ENCODE assay signal across 8 mouse cellular contexts in genomic region chr8:120633665-120634271, GRCm38 (mm10). TPM values are rescaled to one million over a fixed set of nuclear protein-coding genes. Genes with fewer than 3 reads are reported as not detected.
DNase-seq lines count a peak whose midpoint lies in the region; ATAC-seq and TF ChIP-seq lines count a peak whose summit lies in the region.

No protein-coding gene starts in this region.

- no peak for DNase-seq in lung, adult 2 months
- DNase-seq in lung, postnatal 36 days: no peak
- peak; percentile 68 for DNase-seq in adrenal gland, postnatal 10 days
- no peak for DNase-seq in left cerebral cortex, adult 11 months (ENCODE audit: low spot score)
- DNase-seq in c-Kit-positive CD71-positive TER-119-positive erythroid progenitor cells, embryonic 14.5 days (ENCODE audit: low spot score): no peak

- WGBS in lung, adult 2 months: 5% methylated on average over 44 of the region's 44 CpGs
- under 1% methylated on average over 40 of the region's 44 CpGs for WGBS in heart, embryonic 14.5 days
- WGBS in limb, embryonic 15.5 days: 3% methylated on average over 44 of the region's 44 CpGs
- WGBS in neural tube, embryonic 15.5 days: under 1% methylated on average over 44 of the region's 44 CpGs

- no peaks in the 10 kb centered on the region for H3K36me3 ChIP-seq in heart, embryonic 14.5 days (ENCODE audit: control insufficient read depth, insufficient read depth, low read length)
- H3K36me3 ChIP-seq in limb, embryonic 15.5 days: no peaks in the 10 kb centered on the region
- no peaks in the 10 kb centered on the region for H3K36me3 ChIP-seq in neural tube, embryonic 15.5 days

- TF ChIP-seq POLR2A in lung, adult 2 months (IDR thresholded peaks at IDR 0.05; ENCODE audit: borderline replicate concordance, extremely low read depth, low read depth, low read length): no peak

- H3K4me2 ChIP-seq in heart, embryonic 14.5 days (ENCODE audit: low read length): peak overlapping the region; percentile 97
- H3K4me2 ChIP-seq in limb, embryonic 15.5 days: peak overlapping the region; percentile 98
- peak overlapping the region; percentile 92 for H3K4me2 ChIP-seq in neural tube, embryonic 15.5 days

- H3K4me3 ChIP-seq in lung, adult 2 months (replicated peaks; ENCODE audit: extremely low read depth, low read depth, low read length): peak overlapping the region; percentile 47
- peak overlapping the region; percentile 54 to 58 for H3K4me3 ChIP-seq in heart, embryonic 14.5 days (ENCODE audit: control insufficient read depth in 1 of 2, insufficient read depth in 1 of 2, low read depth in 1 of 2, low read length in 2 of 2)
- H3K4me3 ChIP-seq in limb, embryonic 15.5 days: peak overlapping the region; percentile 69
- H3K4me3 ChIP-seq in neural tube, embryonic 15.5 days (replicated peaks): peak overlapping the region; percentile 65

- peaks cover 13% of the 10 kb centered on the region; the same call in 1 of the 2 replicates for H3K27me3 ChIP-seq in heart, embryonic 14.5 days (ENCODE audit: control insufficient read depth, insufficient read depth, low read length)
- peaks cover 19% of the 10 kb centered on the region for H3K27me3 ChIP-seq in limb, embryonic 15.5 days
- peaks cover 29% of the 10 kb centered on the region for H3K27me3 ChIP-seq in neural tube, embryonic 15.5 days (replicated peaks)

- no peak overlapping the region for H3K27ac ChIP-seq in heart, embryonic 14.5 days (replicated peaks in 1 of 2; ENCODE audit: control insufficient read depth in 1 of 2, insufficient read depth in 1 of 2, low read depth in 2 of 2, low read length in 2 of 2)
- no peak overlapping the region for H3K27ac ChIP-seq in limb, embryonic 15.5 days
- no peak overlapping the region for H3K27ac ChIP-seq in neural tube, embryonic 15.5 days (replicated peaks)

- no peak for ATAC-seq in heart, embryonic 14.5 days (ENCODE audit: insufficient number of reproducible peaks, insufficient read depth, low FRiP score, low read depth)
- ATAC-seq in limb, embryonic 15.5 days (ENCODE audit: insufficient number of reproducible peaks, low FRiP score, low TSS enrichment, low read depth): no peak
- peak; percentile 50 for ATAC-seq in neural tube, embryonic 15.5 days (ENCODE audit: low FRiP score)

- no peaks in the 10 kb centered on the region for H3K4me1 ChIP-seq in lung, adult 2 months (ENCODE audit: control insufficient read depth, insufficient read depth, low read length)
- H3K4me1 ChIP-seq in heart, embryonic 14.5 days (ENCODE audit: control insufficient read depth in 2 of 2, insufficient read depth in 2 of 2, low read length in 2 of 2): peaks cover 5 to 10% of the 10 kb centered on the region in 2 experiments; a peak in 2 of 4 replicates
- peaks cover 33% of the 10 kb centered on the region for H3K4me1 ChIP-seq in limb, embryonic 15.5 days
- H3K4me1 ChIP-seq in neural tube, embryonic 15.5 days: peaks cover 20% of the 10 kb centered on the region

- H3K9ac ChIP-seq in heart, embryonic 14.5 days (ENCODE audit: low read length): peak overlapping the region; percentile 71
- H3K9ac ChIP-seq in limb, embryonic 15.5 days: peak overlapping the region; percentile 52
- H3K9ac ChIP-seq in neural tube, embryonic 15.5 days (replicated peaks): peak overlapping the region; percentile 53

- no peaks in the 10 kb centered on the region for H3K9me3 ChIP-seq in heart, embryonic 14.5 days (ENCODE audit: control insufficient read depth, low read length)
- no peaks in the 10 kb centered on the region for H3K9me3 ChIP-seq in limb, embryonic 15.5 days
- no peaks in the 10 kb centered on the region for H3K9me3 ChIP-seq in neural tube, embryonic 15.5 days (replicated peaks)

- TF ChIP-seq CTCF in lung, adult 2 months (IDR thresholded peaks at IDR 0.05; ENCODE audit: insufficient read depth, low read length): no peak

RNA-seq across cellular contexts. Expression of gene 1190005I06Rik, which starts 13.7 kb away (rescaled TPM):
- 2.4 and 6.2 TPM in 2 replicates for polyA plus RNA-seq in lung, adult 2 months (2012; rRNA removed)
- total RNA-seq in adrenal gland, postnatal 10 days (2021): 10 to 100 TPM; 28.3 to 32.8 TPM
- 5.8 and 6.2 TPM in 2 replicates for polyA plus RNA-seq in heart, embryonic 14.5 days (2014; fragmentation: Nextera tagmentation; extraction: Ambion mirVana)
- polyA plus RNA-seq in limb, embryonic 15.5 days (2015; fragmentation: Nextera tagmentation; extraction: Ambion mirVana): 7.7 and 9.9 TPM in 2 replicates
- 12.8 and 13.5 TPM in 2 replicates for polyA plus RNA-seq in neural tube, embryonic 15.5 days (2015; fragmentation: Nextera tagmentation; extraction: Ambion mirVana)

RNA-seq across cellular contexts. Expression of gene Gm27021, which starts 34.1 kb away (rescaled TPM):
- 0.92 and 1.3 TPM in 2 replicates for polyA plus RNA-seq in lung, adult 2 months (2012; rRNA removed)
- total RNA-seq in adrenal gland, postnatal 10 days (2021): not detected
- 0.45 and 0.65 TPM in 2 replicates for polyA plus RNA-seq in heart, embryonic 14.5 days (2014; fragmentation: Nextera tagmentation; extraction: Ambion mirVana)
- 2.2 and 5.0 TPM in 2 replicates for polyA plus RNA-seq in limb, embryonic 15.5 days (2015; fragmentation: Nextera tagmentation; extraction: Ambion mirVana)
- 3.3 and 5.2 TPM in 2 replicates for polyA plus RNA-seq in neural tube, embryonic 15.5 days (2015; fragmentation: Nextera tagmentation; extraction: Ambion mirVana)

RNA-seq across cellular contexts. Expression of gene Cox4i1, which starts 34.3 kb away (rescaled TPM):
- 606 and 728 TPM in 2 replicates for polyA plus RNA-seq in lung, adult 2 months (2012; rRNA removed)
- total RNA-seq in adrenal gland, postnatal 10 days (2021): 1,000 to 10,000 TPM; 2,747 to 2,903 TPM
- polyA plus RNA-seq in heart, embryonic 14.5 days (2014; fragmentation: Nextera tagmentation; extraction: Ambion mirVana): 2,314 and 2,402 TPM in 2 replicates
- polyA plus RNA-seq in limb, embryonic 15.5 days (2015; fragmentation: Nextera tagmentation; extraction: Ambion mirVana): 903 and 912 TPM in 2 replicates
- polyA plus RNA-seq in neural tube, embryonic 15.5 days (2015; fragmentation: Nextera tagmentation; extraction: Ambion mirVana): 1,232 and 1,334 TPM in 2 replicates

RNA-seq across cellular contexts. Expression of gene Emc8, which starts 34.6 kb away (rescaled TPM):
- 56.8 and 71.2 TPM in 2 replicates for polyA plus RNA-seq in lung, adult 2 months (2012; rRNA removed)
- 100 to 1,000 TPM; 113 to 117 TPM for total RNA-seq in adrenal gland, postnatal 10 days (2021)
- 166 and 168 TPM in 2 replicates for polyA plus RNA-seq in heart, embryonic 14.5 days (2014; fragmentation: Nextera tagmentation; extraction: Ambion mirVana)
- 205 and 218 TPM in 2 replicates for polyA plus RNA-seq in limb, embryonic 15.5 days (2015; fragmentation: Nextera tagmentation; extraction: Ambion mirVana)
- polyA plus RNA-seq in neural tube, embryonic 15.5 days (2015; fragmentation: Nextera tagmentation; extraction: Ambion mirVana): 108 and 143 TPM in 2 replicates

RNA-seq across cellular contexts. Expression of gene Gins2, which starts 44.7 kb away (rescaled TPM):
- polyA plus RNA-seq in lung, adult 2 months (2012; rRNA removed): 4.4 and 4.5 TPM in 2 replicates
- total RNA-seq in adrenal gland, postnatal 10 days (2021): 10 to 100 TPM; 18.6 to 19.0 TPM
- 51.1 and 60.6 TPM in 2 replicates for polyA plus RNA-seq in heart, embryonic 14.5 days (2014; fragmentation: Nextera tagmentation; extraction: Ambion mirVana)
- polyA plus RNA-seq in limb, embryonic 15.5 days (2015; fragmentation: Nextera tagmentation; extraction: Ambion mirVana): 81.4 and 85.2 TPM in 2 replicates
- polyA plus RNA-seq in neural tube, embryonic 15.5 days (2015; fragmentation: Nextera tagmentation; extraction: Ambion mirVana): 15.9 and 38.9 TPM in 2 replicates
